In the genomic region with DNA sequence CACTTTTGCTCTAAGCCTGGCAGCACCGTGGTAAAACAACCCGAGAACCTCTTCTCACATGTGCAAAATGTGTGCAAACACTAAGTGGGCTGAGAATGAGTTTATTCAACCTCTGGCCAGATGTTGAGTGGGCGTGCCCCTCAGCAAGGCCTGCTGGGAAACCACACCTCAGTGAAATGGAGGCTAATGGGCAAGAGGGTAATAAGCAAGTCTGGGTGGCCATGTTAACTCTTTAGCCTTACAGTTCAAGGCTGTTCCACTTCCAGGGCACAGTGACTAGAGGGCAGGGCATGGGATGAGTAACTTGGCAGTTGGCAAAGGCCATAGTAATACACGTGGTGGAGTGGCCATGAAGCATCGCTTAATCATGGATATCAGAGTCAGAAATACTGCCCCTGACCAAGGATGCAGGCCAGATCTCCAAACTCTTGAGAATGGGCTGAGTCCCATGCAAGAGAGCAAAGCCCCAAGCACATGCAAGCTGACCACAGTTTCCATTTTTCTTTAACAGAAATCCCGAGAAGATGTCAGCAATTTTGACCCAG, we compare ENCODE assay signal across 18 mouse cellular contexts.
"Had no signal": no experiment of that assay in that cellular context is flagged by ENCODE, and none has a peak within 500 bp of the region (broad histone marks: within the 10 kb centered on the region; RNA-seq: fewer than 3 reads in every experiment).

No protein-coding gene starts in this region.

- H3K9ac ChIP-seq: limb, embryonic 13.5 days; liver, embryonic 15.5 days; neural tube, embryonic 15.5 days had no signal

- H3K4me3 ChIP-seq: layer of hippocampus, adult 2 months; limb, embryonic 13.5 days; liver, embryonic 15.5 days; midbrain, embryonic 10.5 days; myocyte; neural tube, embryonic 15.5 days had no signal

- H3K27ac ChIP-seq: layer of hippocampus, adult 2 months; liver, embryonic 15.5 days; midbrain, embryonic 10.5 days; neural tube, embryonic 15.5 days had no signal

- H3K4me2 ChIP-seq: limb, embryonic 13.5 days; liver, embryonic 11.5 days; liver, embryonic 15.5 days; neural tube, embryonic 15.5 days had no signal

- H3K4me1 ChIP-seq: liver, embryonic 15.5 days; midbrain, embryonic 10.5 days had no signal

- H3K36me3 ChIP-seq: limb, embryonic 13.5 days; liver, embryonic 15.5 days; midbrain, embryonic 10.5 days; neural tube, embryonic 15.5 days had no signal

- ATAC-seq: lung, postnatal 0 days had no signal

- H3K9me3 ChIP-seq: limb, embryonic 13.5 days; liver, embryonic 15.5 days; midbrain, embryonic 10.5 days; neural tube, embryonic 15.5 days had no signal

- H3K27me3 ChIP-seq: limb, embryonic 13.5 days; liver, embryonic 15.5 days; neural tube, embryonic 15.5 days had no signal

- DNase-seq: kidney, postnatal 10 days; kidney, postnatal 4 days; lung, adult 2 months; lung, postnatal 36 days; midbrain, embryonic 14.5 days; retina, postnatal 1 day; right cerebral cortex, postnatal 4 days; spleen, adult 18-20 months; thymus, adult 18-20 months; thymus, postnatal 14 days had no signal
